Mouse (Mus musculus): ENCODE data around the gene Ilkap. TPM values are rescaled to one million over a fixed set of nuclear protein-coding genes. Genes with fewer than 3 reads are reported as not detected.

The Ilkap gene
- total RNA-seq, 2 experiments from 2014 or later: 84.7 to 89.3 TPM

GRCm38 (mm10) chr1:91414903-91415302 is 16.3 kb upstream of the Ilkap start:
- intact Hi-C loops (cut with DNase I): no loop called here
- DNase-seq: peak; percentile 46

GRCm38 (mm10) chr1:91413898-91414594 is 15.4 kb upstream of the Ilkap start, which contains the start of gene Hes6:
TSS of gene Hes6 (minus strand) at chr1:91414038.
- DNase-seq: peak; percentile 98
- intact Hi-C loops (cut with DNase I): no loop called here

- no peak for DNase-seq
- intact Hi-C loops (cut with DNase I): no loop called here
Observed at GRCm38 (mm10) chr1:91413536-91413897, 14.9 kb upstream of the Ilkap start.

GRCm38 (mm10) chr1:91413030-91413506 is 14.5 kb upstream of the Ilkap start:
- intact Hi-C loops (cut with DNase I): no loop called here
- DNase-seq: peak; percentile 96

GRCm38 (mm10) chr1:91412286-91413029 is 13.8 kb upstream of the Ilkap start:
- peak; percentile 38 for DNase-seq
- intact Hi-C loops (cut with DNase I): no loop called here

GRCm38 (mm10) chr1:91411631-91412285 is 13.1 kb upstream of the Ilkap start:
- no peak for DNase-seq
- intact Hi-C loops (cut with DNase I): no loop called here

- intact Hi-C loops (cut with DNase I): no loop called here
- no peak for DNase-seq
Observed at GRCm38 (mm10) chr1:91407819-91408218, 9.2 kb upstream of the Ilkap start.

GRCm38 (mm10) chr1:91405406-91406169 is 7.0 kb upstream of the Ilkap start:
- DNase-seq: peak; percentile 78
- intact Hi-C loops (cut with DNase I): no loop called here

GRCm38 (mm10) chr1:91404976-91405375 is 6.4 kb upstream of the Ilkap start:
- intact Hi-C loops (cut with DNase I): no loop called here
- DNase-seq: no peak

- intact Hi-C loops (cut with DNase I): no loop called here
- no peak for DNase-seq
Observed at GRCm38 (mm10) chr1:91397927-91398259, 722 bp downstream of the Ilkap start.

GRCm38 (mm10) chr1:91390369-91390768 is 8.2 kb downstream of the Ilkap start:
- intact Hi-C loops (cut with DNase I): no loop called here
- no peak for DNase-seq

GRCm38 (mm10) chr1:91381091-91381471 is 17.5 kb downstream of the Ilkap start:
- intact Hi-C loops (cut with DNase I): no loop called here
- DNase-seq: no peak

- intact Hi-C loops (cut with DNase I): no loop called here
- peak; percentile 86 for DNase-seq
Observed at GRCm38 (mm10) chr1:91380453-91381090, 18.0 kb downstream of the Ilkap start.

- intact Hi-C loops (cut with DNase I): no loop called here
Observed at GRCm38 (mm10) chr1:91373414-91373835, 25.2 kb downstream of the Ilkap start.

GRCm38 (mm10) chr1:91370055-91370454 is 28.6 kb downstream of the Ilkap start:
- intact Hi-C loops (cut with DNase I): no loop called here
- no peak for DNase-seq

More at GRCm38 (mm10) chr1:91373414-91373835, 25.2 kb downstream of the Ilkap start:
- no peak for DNase-seq

GRCm38 (mm10) chr1:91369408-91369807 is 29.2 kb downstream of the Ilkap start:
- no peak for DNase-seq
- intact Hi-C loops (cut with DNase I): no loop called here

- intact Hi-C loops (cut with DNase I): no loop called here
Observed at GRCm38 (mm10) chr1:91367295-91367694, 31.3 kb downstream of the Ilkap start.

GRCm38 (mm10) chr1:91366215-91367108 is 32.2 kb downstream of the Ilkap start, which contains the start of gene Erfe:
TSS of gene Erfe (plus strand) at chr1:91366430.
- intact Hi-C loops (cut with DNase I): no loop called here
- DNase-seq: peak; percentile 61

More at GRCm38 (mm10) chr1:91367295-91367694, 31.3 kb downstream of the Ilkap start:
- DNase-seq: no peak

- no peak for DNase-seq
- intact Hi-C loops (cut with DNase I): no loop called here
Observed at GRCm38 (mm10) chr1:91365816-91366214, 32.8 kb downstream of the Ilkap start.
